Mouse (Mus musculus): Measurements from ENCODE around the gene Plpp2. TPM values are rescaled to one million over a fixed set of nuclear protein-coding genes. Genes with fewer than 3 reads are reported as not detected.

Gene Plpp2
- total RNA-seq (2021): 1 to 10 TPM; 5.8 to 6.7 TPM
- long read RNA-seq, transcript Plpp2-201 (6 exons, 1,654 nt): major isoform, 5 of 6 reads
- long read RNA-seq, partial matches to known transcripts: 0 of 6 reads
- long read RNA-seq, other reads (novel, unspliced or antisense): 0 of 6 reads

DNA sequence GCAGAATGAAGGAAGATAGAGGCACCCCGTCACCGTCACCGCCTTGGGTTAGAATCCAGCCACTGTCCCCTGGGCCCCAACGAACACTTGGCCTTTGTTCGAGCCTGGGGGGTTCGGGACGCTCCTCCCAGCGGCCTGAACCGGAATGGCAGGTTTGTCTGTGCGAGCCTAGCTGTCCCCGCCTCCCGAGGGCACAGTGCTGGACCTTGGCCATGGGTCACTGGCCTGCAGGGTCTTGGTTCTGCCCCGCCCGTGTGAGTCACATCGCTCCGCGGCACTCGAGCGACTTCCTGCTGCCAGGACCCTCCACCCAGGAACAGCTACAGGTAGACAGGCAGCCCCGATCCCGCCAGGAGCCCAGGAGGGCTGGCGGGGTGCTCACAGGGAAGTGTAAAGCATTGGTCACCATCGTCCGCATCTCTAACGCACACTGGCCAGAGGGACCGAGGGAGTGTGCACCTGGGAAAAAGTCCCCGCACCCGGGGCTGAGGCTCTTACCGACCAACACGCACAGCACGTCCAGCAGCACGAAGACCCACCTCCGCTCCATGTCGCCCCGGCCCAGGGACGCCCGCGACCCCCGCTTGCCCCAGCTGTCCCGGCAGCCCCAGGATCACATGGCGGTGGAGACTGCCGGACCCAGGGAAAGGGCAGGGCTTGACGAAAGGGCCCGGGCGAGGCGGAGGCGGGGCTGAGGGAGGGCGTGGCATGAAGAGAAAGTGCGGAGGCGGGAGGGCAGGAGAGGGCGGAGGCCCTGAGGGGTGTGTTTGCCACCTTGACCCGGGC lies at the start of gene Plpp2:
Gene Plpp2 (minus strand): TSS at position 671 of the 786 bp plus-strand sequence.
- DNase-seq (ENCODE audit: low spot score in 2 of 2): peak in 1 of 2 experiments; percentile 35

- DNase-seq (ENCODE audit: low spot score in 2 of 2): no peak
Measured at GRCm38 (mm10) chr10:79581501-79581900, 47.9 kb upstream of the Plpp2 start.

GRCm38 (mm10) chr10:79580811-79581210 lies 47.2 kb upstream of the Plpp2 start:
- peak in 1 of 2 experiments; percentile 53 for DNase-seq (ENCODE audit: low spot score in 2 of 2)

GRCm38 (mm10) chr10:79580356-79580755 lies 46.8 kb upstream of the Plpp2 start:
- DNase-seq (ENCODE audit: low spot score in 2 of 2): no peak

DNA sequence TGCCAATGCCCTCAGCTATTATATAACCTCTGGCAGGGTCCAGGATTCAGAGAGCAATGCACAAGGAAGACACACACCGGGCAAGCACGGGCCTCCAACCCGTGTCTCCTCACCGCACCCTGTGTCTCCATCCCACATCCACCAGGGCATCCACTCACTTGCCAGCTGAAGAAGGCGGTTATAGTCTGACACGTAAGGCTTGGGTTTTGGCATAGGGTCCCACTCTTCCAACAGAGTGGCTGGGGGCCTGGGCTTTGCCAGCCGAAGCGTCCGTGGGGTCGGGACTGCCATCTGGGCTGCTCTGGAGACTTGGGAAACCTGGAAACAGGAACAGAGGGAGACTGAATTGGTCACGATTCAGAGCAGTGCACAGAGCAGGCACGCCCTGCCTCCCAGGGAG lies 46.2 kb upstream of the Plpp2 start:
- no peak for DNase-seq (ENCODE audit: low spot score in 2 of 2)

DNA sequence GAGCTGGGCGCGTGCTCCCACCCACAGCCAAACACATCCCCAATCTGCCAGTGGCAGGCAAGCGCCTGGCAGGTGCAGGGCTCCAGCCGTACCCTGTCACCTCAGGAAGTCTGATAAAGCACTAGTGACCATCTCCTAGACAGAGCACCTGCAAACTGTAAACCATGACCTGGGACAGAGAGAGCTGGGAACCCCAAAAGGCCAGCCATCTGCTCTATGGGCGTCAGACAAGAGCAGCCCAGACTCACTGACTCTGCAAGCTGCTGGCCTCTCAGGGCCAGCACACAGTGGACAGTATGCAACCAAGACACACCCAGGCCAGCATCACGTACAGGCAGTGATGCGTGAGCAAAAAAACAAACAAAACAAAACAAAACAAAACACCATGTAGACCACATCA lies 45.3 kb upstream of the Plpp2 start:
- DNase-seq (ENCODE audit: low spot score in 2 of 2): no peak

DNA sequence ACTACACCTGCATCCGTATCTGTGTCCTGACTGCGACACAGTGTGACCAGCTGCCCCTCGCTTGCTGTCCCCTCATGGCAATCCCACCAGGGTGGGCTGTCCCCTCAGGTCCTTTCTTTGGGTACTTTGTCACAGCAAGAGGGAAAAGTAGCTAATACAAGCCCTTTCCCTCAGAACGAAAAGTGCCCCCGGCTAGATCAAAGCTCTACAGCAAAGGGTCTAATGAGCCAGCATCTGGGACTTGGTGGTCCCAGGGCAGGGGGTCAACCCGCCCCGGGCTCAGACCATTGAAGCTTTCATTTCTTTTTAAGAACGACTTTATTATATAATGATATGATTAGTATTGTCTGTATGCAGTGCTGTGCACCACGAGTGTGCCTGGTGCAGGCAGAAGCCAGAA lies 44.7 kb upstream of the Plpp2 start:
- no peak for DNase-seq (ENCODE audit: low spot score in 2 of 2)

DNA sequence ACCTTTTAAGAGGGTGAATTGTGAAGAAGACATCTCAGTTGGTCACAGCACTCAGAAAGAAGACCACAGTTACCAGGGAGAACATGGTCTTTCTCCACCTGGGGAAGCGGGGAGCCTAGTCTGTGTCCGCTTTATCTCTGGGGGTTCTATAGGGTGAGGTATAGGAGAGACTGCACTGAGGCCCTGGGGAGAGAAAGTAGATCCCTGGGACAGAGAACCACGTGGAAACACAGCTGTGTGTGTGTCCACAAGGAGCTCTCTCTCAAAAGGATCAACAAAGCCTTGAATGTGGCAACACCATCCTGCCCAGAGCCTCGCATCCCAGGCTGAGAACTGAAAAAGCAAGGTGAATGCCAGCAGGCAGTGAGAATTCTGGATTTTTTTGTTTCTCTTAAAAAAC lies 43.8 kb upstream of the Plpp2 start:
- DNase-seq (ENCODE audit: low spot score in 2 of 2): no peak

GRCm38 (mm10) chr10:79575754-79576153 lies 42.2 kb upstream of the Plpp2 start:
- DNase-seq (ENCODE audit: low spot score in 2 of 2): no peak

GRCm38 (mm10) chr10:79574796-79575195 lies 41.2 kb upstream of the Plpp2 start:
- no peak for DNase-seq (ENCODE audit: low spot score in 2 of 2)

DNA sequence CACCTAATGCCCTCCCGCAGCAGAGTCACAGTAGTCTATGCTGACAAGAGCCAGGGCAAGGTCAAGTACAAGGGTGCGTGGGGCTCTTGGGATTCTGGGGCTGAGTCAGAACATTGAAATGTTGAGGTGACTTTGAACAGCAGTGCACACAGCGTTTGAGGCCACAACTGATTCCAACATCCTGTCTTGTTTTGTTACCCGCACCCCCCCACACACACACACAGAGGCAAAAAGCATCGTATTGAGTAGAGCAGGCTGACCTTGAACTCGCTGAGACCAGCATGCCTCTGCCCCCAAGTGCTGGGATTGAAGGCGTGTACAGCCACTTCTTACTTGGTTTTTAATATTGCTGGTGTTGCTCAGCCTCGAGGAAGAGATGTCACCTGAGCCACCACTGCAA lies 40.8 kb upstream of the Plpp2 start:
- no peak for DNase-seq (ENCODE audit: low spot score in 2 of 2)

GRCm38 (mm10) chr10:79573611-79574010 lies 40.0 kb upstream of the Plpp2 start:
- DNase-seq (ENCODE audit: low spot score in 2 of 2): no peak

DNA sequence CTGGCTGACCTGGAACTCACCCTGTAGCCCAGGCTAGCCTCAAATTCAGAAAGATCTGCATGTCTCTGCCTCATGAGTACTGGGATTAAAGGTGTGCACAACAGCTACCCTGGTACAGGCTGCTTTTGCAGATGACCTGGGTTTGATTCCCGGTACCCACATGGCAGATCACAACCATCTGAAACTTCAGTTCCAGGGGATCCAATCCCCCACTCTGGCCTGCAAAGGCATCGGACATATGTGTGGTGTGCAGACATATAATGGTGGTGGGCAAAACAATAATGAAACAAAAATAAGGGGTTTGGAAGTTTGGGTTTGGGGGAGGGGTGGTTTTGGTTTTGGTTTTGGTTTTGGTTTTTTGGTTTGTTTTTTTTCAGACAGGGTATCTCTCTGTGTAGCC lies 37.7 kb upstream of the Plpp2 start:
- no peak for DNase-seq (ENCODE audit: low spot score in 2 of 2)

- no peak for DNase-seq (ENCODE audit: low spot score in 2 of 2)
Measured at GRCm38 (mm10) chr10:79569921-79570320, 36.3 kb upstream of the Plpp2 start.

- DNase-seq (ENCODE audit: low spot score in 2 of 2): no peak
Measured at GRCm38 (mm10) chr10:79559716-79560115, 26.1 kb upstream of the Plpp2 start.

DNA sequence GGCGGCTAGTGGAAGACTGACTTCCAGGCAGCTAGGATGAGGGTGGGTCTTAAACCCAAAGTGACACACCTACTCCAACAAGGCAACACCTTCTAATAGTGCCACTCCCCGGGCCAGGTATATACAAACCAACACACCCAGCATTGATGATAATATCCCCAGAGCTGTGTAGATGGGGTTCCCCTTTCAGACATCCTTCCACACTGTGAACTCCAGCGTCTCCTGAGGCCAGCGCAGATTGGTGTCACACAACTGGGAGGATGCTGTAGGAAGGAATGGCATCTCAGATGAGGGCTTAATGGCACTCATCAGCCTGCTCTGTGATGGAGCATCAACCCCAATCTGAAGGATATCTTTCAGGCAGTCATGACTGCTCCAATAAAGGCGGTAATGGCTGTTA lies 23.9 kb upstream of the Plpp2 start:
- no peak for DNase-seq (ENCODE audit: low spot score in 2 of 2)

DNA sequence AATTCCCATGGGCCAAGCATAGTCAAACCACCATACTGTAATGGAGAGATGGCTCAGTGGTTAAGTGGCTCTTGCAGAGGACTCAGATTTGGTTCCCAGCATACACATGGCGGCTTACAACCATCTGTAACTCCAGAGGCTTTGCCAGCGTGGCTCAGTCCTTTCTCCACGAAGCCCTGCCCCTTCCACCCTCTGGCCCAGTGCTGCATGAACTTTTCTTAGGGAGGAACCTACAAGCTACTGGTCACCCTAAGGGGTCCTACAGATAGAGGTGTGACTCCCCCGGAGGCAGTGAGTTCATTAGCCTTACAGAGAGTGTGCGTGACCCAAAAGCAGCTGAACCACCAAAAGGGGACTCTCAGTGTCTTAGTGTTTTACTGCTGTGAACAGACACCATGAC lies 23.4 kb upstream of the Plpp2 start:
- no peak for DNase-seq (ENCODE audit: low spot score in 2 of 2)

DNA sequence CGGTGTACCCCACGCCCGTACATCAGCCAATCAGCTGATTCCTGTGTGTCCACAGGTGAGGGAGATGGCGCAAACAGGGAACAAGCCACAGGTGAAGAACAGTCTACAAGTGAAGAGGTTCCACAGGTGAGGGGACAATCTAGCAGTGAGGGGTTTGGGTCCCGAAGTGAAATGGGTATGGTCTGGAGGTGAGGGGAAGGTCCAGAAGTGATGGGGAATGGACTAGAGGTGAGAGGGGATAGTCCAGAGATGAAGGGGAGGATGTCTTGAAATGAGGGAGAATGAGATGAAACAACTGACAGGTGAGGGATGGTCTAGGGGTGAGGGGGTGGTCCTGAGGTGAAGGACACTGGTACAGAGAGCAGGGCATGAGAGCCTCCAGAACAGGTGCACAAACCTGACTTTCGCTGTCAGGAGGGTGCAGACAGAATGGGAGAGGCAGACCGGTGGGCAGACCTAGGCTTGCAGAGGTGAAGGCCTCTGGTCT lies 21.7 kb upstream of the Plpp2 start:
- no peak for DNase-seq (ENCODE audit: low spot score in 2 of 2)

GRCm38 (mm10) chr10:79554330-79555237 lies 21.0 kb upstream of the Plpp2 start, which contains the start of gene Mier2:
Mier2 (minus strand) TSS chr10:79555199.
- DNase-seq (ENCODE audit: low spot score in 2 of 2): peak; percentile 81 to 88

- no peak for DNase-seq (ENCODE audit: low spot score in 2 of 2)
Measured at GRCm38 (mm10) chr10:79553691-79554090, 20.1 kb upstream of the Plpp2 start.

DNA sequence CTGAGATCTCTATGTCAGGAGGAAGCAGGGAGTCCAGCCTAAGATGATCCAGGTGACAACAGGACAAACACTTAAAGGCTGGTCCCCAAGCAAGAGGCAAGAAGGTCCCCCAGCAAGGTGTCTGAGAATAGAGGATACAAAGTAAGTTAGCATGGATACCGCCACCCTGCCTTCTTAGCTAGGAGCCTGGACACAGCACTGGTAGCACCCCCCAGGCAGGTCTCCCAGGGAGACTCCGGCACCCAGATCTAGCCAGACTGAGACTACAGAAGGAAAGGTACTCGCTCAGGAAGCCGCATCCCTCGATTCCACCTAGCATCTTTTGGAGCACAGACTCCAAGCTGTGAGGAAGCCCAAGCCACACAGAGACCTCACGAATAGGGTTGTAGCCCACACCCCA lies 19.6 kb upstream of the Plpp2 start:
- DNase-seq (ENCODE audit: low spot score in 2 of 2): no peak

DNA sequence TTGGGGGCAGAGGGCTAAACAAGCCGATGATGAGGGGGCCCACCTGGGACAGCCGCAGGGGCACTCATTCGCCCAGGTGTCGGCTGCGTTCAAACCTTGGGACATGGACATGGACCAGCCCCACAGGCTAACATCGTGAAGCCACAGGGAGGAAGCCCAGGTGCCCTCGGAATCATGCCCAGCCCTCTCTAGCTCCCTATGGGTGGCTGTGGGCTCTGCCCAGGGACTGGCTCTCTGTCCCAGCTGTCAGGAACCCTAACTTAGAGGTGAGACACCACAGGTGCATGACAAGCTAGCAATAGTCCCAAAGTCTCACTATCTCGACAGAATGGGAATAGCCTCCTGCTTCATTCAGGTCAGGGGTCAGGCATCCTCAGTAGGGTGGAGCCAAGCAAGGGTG lies 18.9 kb upstream of the Plpp2 start:
- no peak for DNase-seq (ENCODE audit: low spot score in 2 of 2)
